Mouse (Mus musculus): ENCODE results near the gene Ctsf. TPM values are rescaled to one million over a fixed set of nuclear protein-coding genes. Genes with fewer than 3 reads are reported as not detected.

Gene Ctsf
- polyA plus RNA-seq, 1 experiment, result 31.9 TPM

- Histone ChIP-seq H3K36me3 (ENCODE audit: control insufficient read depth, insufficient read depth, low read length) (no peaks in the 10 kb centered on the region), H3K4me3 (ENCODE audit: control insufficient read depth, insufficient read depth, low read length) (peak within 1 kb of the TSS; percentile 86), H3K27me3 (ENCODE audit: control insufficient read depth, insufficient read depth, low read length) (no peaks in the 10 kb centered on the region; the same call in 1 of the 2 replicates), H3K27ac (ENCODE audit: control insufficient read depth, insufficient read depth, low read length) (no peak within 1 kb of the TSS), H3K4me1 (replicated peaks; ENCODE audit: control insufficient read depth, insufficient read depth, low read length) (peaks cover 11% of the 10 kb centered on the region)
- peak; percentile 98 for DNase-seq
- TF ChIP-seq CTCF (IDR thresholded peaks at IDR 0.05; ENCODE audit: borderline replicate concordance, control insufficient read depth, extremely low read depth, insufficient read depth, low read length, poor library complexity) (peak; percentile 46; the same call in 1 of the 2 replicates), POLR2A (IDR thresholded peaks at IDR 0.05; ENCODE audit: control insufficient read depth, extremely low read depth, insufficient read depth, low read length, poor library complexity) (peak; percentile 79)
- under 1% methylated on average over 52 of the region's 52 CpGs for WGBS
Observed at GRCm38 (mm10) chr19:4878405-4879323, 23.7 kb downstream of the Ctsf start, which contains the start of gene Zdhhc24. Gene Zdhhc24 (plus strand): TSS chr19:4878668.

GRCm38 (mm10) chr19:4879324-4879703 lies 24.4 kb downstream of the Ctsf start:
- no peaks in the 10 kb centered on the region for H3K36me3 ChIP-seq (ENCODE audit: control insufficient read depth, insufficient read depth, low read length)
- DNase-seq, result no peak
- no peak overlapping the region for H3K4me3 ChIP-seq (ENCODE audit: control insufficient read depth, insufficient read depth, low read length)
- H3K27ac ChIP-seq (ENCODE audit: control insufficient read depth, insufficient read depth, low read length), result no peak overlapping the region
- TF ChIP-seq POLR2A (IDR thresholded peaks at IDR 0.05; ENCODE audit: control insufficient read depth, extremely low read depth, insufficient read depth, low read length, poor library complexity) (no peak), CTCF (IDR thresholded peaks at IDR 0.05; ENCODE audit: borderline replicate concordance, control insufficient read depth, extremely low read depth, insufficient read depth, low read length, poor library complexity) (no peak)
- no peaks in the 10 kb centered on the region; the same call in 1 of the 2 replicates for H3K27me3 ChIP-seq (ENCODE audit: control insufficient read depth, insufficient read depth, low read length)
- peaks cover 11% of the 10 kb centered on the region for H3K4me1 ChIP-seq (replicated peaks; ENCODE audit: control insufficient read depth, insufficient read depth, low read length)
- 75% methylated on average over 10 of the region's 10 CpGs for WGBS

DNA sequence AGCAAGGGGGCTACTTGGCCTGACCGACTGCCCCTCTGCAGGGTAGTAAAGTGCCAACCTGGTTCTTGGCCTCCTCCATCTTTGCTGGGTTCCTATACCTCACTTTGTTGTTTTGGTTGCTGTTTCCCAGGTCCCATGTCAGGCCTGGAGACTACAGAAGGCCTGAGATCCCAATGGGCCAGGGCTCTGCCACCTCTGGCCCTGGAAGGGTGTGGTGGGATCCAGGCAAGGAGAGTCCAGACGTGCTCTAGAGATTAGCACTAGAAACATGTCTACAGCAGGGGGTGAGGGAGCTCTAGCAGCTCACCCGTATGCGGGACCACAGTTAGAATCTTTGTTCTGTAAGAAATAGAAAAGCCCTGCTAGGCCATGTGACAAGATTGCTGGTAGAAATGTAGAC lies 29.0 kb downstream of the Ctsf start:
- no peaks in the 10 kb centered on the region for H3K36me3 ChIP-seq (ENCODE audit: control insufficient read depth, insufficient read depth, low read length)
- peaks cover 2% of the 10 kb centered on the region for H3K4me1 ChIP-seq (replicated peaks; ENCODE audit: control insufficient read depth, insufficient read depth, low read length)
- 92% methylated on average over 4 of the region's 4 CpGs for WGBS
- DNase-seq, result no peak
- no peak overlapping the region for H3K27ac ChIP-seq (ENCODE audit: control insufficient read depth, insufficient read depth, low read length)
- no peak overlapping the region for H3K4me3 ChIP-seq (ENCODE audit: control insufficient read depth, insufficient read depth, low read length)
- TF ChIP-seq POLR2A (IDR thresholded peaks at IDR 0.05; ENCODE audit: control insufficient read depth, extremely low read depth, insufficient read depth, low read length, poor library complexity) (no peak), CTCF (IDR thresholded peaks at IDR 0.05; ENCODE audit: borderline replicate concordance, control insufficient read depth, extremely low read depth, insufficient read depth, low read length, poor library complexity) (no peak)
- H3K27me3 ChIP-seq (ENCODE audit: control insufficient read depth, insufficient read depth, low read length), result no peaks in the 10 kb centered on the region

DNA sequence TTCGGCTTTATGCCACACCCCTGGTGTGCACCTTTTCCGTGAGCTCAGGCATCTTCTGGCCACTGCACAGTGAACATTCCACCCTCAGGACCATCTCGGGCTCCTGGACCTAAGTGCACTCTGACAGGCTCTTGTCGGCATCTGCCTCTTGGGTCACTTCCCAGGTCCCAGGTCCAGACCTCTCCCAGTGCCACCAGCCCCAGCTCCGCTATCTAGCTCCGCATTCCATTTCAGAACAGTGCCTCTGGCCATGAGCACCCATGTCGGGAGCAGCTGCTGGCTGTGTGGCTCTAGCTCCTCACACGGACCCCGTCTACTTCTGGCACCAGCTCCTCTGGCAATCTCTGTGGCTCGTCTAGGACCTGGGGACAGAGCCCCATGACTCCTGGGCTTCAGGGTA lies 34.9 kb downstream of the Ctsf start:
- Histone ChIP-seq H3K27ac (ENCODE audit: control insufficient read depth, insufficient read depth, low read length) (no peak overlapping the region), H3K27me3 (ENCODE audit: control insufficient read depth, insufficient read depth, low read length) (no peaks in the 10 kb centered on the region), H3K4me3 (ENCODE audit: control insufficient read depth, insufficient read depth, low read length) (no peak overlapping the region), H3K4me1 (replicated peaks; ENCODE audit: control insufficient read depth, insufficient read depth, low read length) (no peaks in the 10 kb centered on the region), H3K36me3 (ENCODE audit: control insufficient read depth, insufficient read depth, low read length) (no peaks in the 10 kb centered on the region)
- 94% methylated on average over 10 of the region's 10 CpGs for WGBS
- DNase-seq, result no peak
- TF ChIP-seq POLR2A (IDR thresholded peaks at IDR 0.05; ENCODE audit: control insufficient read depth, extremely low read depth, insufficient read depth, low read length, poor library complexity), result no peak
- TF ChIP-seq CTCF (IDR thresholded peaks at IDR 0.05; ENCODE audit: borderline replicate concordance, control insufficient read depth, extremely low read depth, insufficient read depth, low read length, poor library complexity), result no peak

DNA sequence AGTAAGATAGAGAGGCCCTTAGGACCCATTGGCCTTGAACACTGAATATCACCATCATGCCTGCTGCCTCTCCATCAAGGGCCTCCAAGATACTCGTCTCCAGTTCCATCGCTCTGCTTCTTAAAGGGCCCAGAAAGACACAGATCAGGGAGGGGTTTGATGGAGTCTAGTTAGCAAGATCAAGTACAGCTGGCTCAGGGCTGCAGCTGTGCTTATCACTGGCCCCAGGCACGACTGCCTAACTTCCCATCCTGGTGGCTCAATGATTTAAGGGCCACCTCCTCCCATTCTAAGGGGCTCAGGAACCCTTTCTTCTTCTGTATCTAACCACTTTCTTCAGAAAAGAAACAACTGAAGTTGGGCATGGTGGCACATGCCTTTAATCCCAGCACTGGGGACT lies 36.9 kb downstream of the Ctsf start:
- 75% methylated on average over 3 of the region's 3 CpGs for WGBS
- TF ChIP-seq CTCF (IDR thresholded peaks at IDR 0.05; ENCODE audit: borderline replicate concordance, control insufficient read depth, extremely low read depth, insufficient read depth, low read length, poor library complexity) (no peak), POLR2A (IDR thresholded peaks at IDR 0.05; ENCODE audit: control insufficient read depth, extremely low read depth, insufficient read depth, low read length, poor library complexity) (no peak)
- Histone ChIP-seq H3K4me1 (replicated peaks; ENCODE audit: control insufficient read depth, insufficient read depth, low read length) (no peaks in the 10 kb centered on the region), H3K27me3 (ENCODE audit: control insufficient read depth, insufficient read depth, low read length) (no peaks in the 10 kb centered on the region), H3K4me3 (ENCODE audit: control insufficient read depth, insufficient read depth, low read length) (no peak overlapping the region), H3K27ac (ENCODE audit: control insufficient read depth, insufficient read depth, low read length) (no peak overlapping the region), H3K36me3 (ENCODE audit: control insufficient read depth, insufficient read depth, low read length) (no peaks in the 10 kb centered on the region)
- DNase-seq, result no peak

GRCm38 (mm10) chr19:4896780-4897520 lies 42.0 kb downstream of the Ctsf start:
- no peaks in the 10 kb centered on the region for H3K27me3 ChIP-seq (ENCODE audit: control insufficient read depth, insufficient read depth, low read length)
- 91% methylated on average over 21 of the region's 21 CpGs for WGBS
- no peaks in the 10 kb centered on the region for H3K36me3 ChIP-seq (ENCODE audit: control insufficient read depth, insufficient read depth, low read length)
- H3K4me1 ChIP-seq (replicated peaks; ENCODE audit: control insufficient read depth, insufficient read depth, low read length), result no peaks in the 10 kb centered on the region
- no peak overlapping the region for H3K27ac ChIP-seq (ENCODE audit: control insufficient read depth, insufficient read depth, low read length)
- no peak overlapping the region for H3K4me3 ChIP-seq (ENCODE audit: control insufficient read depth, insufficient read depth, low read length)
- no peak for DNase-seq
- no peak for TF ChIP-seq CTCF (IDR thresholded peaks at IDR 0.05; ENCODE audit: borderline replicate concordance, control insufficient read depth, extremely low read depth, insufficient read depth, low read length, poor library complexity)
- TF ChIP-seq POLR2A (IDR thresholded peaks at IDR 0.05; ENCODE audit: control insufficient read depth, extremely low read depth, insufficient read depth, low read length, poor library complexity), result no peak
